Mouse (Mus musculus) thymus, adult 2 months (tissue): ENCODE measurements around the gene Laptm4a.

Source experiments
- CTCF ChIP-seq: fragments of 200-500 bp; IDR thresholded peaks from 2 replicates; pipeline ENCODE4 v1.5.1; 2012; ENCODE audit warnings: mild to moderate bottlenecking, control low read depth, low read length, moderate library complexity, borderline replicate concordance; ENCODE audit not compliant: control insufficient read depth, poor library complexity, insufficient read depth; ENCODE audit errors: extremely low read depth
- POLR2A ChIP-seq: fragments of 200-500 bp; IDR thresholded peaks from 2 replicates; pipeline ENCODE4 v1.6.1; 2012; ENCODE audit warnings: mild to moderate bottlenecking, low read length, control low read depth, moderate library complexity; ENCODE audit not compliant: control insufficient read depth, poor library complexity, insufficient read depth; ENCODE audit errors: extremely low read depth

DNA sequence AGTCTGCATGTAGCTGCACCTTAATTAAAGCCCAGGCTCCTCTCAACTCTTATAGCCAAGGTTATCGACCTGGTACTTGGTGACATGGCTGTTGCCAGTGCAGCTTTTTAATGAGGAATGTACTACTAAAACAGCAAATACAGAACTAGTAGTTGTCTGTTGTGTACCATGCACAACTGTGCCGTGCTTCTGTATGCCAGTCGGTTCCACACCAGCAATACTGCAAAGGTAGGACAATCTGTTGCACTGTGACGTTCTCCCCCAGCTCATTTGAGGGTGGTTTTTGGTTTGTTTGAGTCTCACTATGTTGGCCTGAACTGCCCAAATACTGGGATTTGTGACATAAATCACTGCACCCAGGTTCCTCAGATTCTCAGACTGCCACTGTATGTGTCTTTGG, 18.0 kb downstream of the Laptm4a start:
- TF ChIP-seq POLR2A (no peak), CTCF (no peak)
